Mouse (Mus musculus): ENCODE measurements around the gene Pcyox1.

Pcyox1 gene

DNA sequence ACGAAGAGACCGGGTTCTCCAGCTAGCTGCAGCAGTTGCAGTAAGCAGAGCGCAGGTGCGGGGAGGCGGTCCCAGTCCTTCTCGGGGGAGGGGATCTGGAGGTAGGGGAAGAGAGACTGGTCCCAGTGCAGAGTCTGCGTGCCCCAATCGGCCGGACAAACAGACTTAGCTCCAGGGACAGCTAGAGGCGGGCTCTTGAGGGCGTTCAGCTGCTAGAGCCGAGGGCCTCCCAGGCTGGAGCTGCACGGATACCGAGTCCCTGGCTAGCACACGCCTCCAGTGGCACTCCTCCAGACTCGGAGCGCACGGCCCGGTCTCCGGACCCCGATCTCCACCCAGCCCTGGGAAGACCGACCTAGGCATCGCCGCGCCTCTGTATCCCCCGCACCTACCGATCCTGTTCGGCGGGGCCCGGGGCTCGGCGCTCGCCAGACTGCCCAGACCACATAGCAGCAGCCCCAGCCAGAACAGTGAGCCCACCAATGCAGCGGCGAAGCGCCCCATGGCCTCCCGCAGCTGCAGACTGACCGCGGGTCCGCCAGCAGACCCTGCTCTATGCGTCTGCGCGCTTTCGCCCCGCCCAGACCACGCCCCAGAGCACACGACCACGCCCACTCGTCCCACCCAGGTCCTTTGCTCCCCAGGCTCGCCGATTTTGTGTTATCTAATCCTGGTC, at the start of gene Pcyox1:
Gene Pcyox1, minus strand, starts transcription at position 574 of the 676 bp plus-strand sequence.
- peak; percentile 81 for DNase-seq

DNA sequence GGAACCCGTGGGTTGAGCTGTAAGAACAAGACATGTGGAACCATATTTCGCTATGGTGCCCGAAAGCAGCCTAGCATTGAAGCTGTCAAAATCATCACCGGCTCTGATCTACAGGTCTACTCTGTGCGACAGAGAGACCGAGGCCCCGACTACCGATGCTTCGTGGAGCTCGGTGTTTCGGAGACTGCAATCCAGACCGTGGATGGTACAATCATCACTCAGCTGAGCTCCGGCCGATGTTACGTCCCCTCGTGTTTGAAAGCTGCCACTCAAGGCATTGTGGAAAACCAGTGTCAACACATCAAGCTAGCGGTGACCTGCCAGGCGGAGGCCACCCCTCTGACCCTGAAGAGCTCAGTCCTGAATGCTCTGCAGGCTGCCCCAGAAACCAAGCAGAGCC, 48.6 kb upstream of the Pcyox1 start:
- DNase-seq, result no peak

DNA sequence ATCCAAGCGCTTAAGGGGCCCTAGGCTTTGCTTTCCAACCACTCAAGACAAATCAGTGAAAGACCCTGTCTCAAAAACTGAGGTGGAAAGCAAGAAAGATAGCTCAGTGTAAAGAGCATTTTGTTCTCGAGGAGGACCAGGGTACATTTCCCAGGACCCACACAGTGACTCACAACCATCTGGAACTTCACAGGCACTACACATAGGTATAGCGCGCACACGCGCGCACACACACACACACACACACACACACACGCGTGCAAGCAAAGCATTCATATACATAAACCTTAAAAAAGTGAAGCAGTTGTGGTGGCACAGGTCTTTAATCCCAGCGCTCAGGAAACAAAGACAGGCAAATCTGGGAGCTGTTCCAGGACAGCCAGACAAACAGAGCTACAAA, 44.6 kb upstream of the Pcyox1 start:
- no peak for DNase-seq

DNA sequence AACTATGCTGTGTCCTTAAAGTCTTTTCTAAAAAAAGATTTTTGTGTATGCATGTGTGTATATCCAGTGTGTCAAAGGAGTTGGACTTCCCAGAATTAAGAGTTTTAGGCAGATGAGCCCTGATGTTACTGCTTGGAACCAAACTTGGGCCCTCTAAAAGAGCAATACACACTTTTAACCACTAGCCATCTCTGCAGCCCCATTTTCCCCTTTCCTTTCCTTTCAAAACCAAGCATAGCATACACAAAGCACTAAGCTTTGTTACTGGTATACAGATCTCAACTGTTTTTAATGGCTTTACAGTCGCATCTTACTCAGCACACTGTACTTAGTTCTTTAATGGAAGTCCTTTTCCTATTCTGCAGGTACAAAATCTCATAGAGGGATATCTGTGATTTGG, 42.6 kb upstream of the Pcyox1 start:
- DNase-seq, result no peak

DNA sequence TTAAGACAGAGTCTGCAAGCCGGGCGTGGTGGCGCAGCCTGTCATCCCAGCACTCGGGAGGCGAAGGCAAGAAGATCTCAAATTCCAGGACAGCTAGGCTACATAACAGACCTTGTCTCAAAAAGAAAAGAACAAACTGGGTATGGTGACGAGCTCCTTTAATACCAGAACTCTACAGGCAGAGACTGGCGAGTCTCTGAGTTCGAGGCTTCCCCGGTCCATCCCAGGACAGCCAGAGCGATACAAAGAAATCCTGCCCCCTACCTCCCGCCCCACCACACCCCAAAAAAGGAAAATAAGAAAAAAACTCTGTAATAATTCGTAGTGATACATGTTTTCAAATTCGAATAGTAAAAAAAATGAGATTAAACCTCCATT, 42.2 kb upstream of the Pcyox1 start:
- no peak for DNase-seq

DNA sequence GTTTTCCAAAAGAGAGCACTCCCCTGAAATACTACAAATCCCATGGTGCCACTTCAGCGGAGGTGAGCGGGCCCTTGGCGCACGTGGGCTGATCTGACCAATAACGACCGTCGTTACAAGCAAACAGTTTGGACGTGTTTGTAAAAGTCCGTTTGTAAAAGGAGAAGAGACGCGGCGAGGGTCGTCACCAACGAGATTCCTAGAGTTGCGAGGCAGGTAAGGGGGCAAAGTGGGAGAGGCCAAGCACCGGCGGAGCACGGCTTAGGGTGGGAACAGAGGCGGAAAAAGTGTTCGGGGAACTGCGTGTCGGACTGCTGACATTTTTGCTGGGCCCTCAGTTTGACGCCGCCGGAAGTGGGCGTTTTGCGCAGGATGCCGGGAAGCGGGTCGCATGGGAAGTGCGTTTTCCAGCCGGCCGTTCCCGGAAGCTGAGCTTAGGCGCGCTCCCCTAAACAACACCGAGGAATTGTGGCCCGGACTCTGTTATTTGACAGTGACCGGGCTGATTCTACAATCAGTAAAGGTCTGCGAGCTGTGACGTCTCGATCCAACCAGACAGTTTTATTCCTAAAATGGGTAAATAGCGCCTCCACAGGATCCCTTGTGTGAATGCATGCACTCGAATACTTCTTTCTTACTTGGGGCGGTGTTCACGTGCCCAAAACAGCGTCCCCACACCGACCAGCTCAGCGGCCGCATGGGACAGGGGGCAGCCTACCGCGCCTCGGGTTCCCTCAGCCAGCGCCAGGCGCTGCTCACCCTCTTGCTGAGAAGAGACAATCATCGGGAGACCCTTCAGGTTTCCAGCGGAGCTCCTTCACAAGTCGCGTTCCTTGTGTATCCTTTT, 41.5 kb upstream of the Pcyox1 start, which contains the start of gene C87436:
Gene C87436, plus strand, starts transcription at position 103 of the 847 bp plus-strand sequence.
- DNase-seq, result peak; percentile 94

DNA sequence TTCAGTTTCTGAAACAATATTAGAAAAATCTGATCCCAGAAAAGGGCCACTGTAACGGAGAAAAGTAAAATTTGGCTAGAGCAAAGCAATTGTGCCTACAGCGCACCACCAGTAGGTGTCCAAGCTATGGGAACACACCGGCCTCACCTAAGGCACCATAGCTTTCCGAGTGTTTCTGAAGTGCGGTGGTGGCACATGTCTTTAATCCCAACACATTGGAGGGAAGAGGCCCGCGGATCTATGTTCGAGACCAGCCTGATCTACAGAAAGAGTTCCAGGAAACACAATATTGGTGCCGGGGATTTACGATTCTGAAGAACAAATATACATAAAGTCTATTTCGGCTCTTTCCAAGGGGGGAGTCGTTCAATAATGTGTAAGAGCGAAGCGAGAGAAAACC, 40.8 kb upstream of the Pcyox1 start:
- DNase-seq, result peak; percentile 28

DNA sequence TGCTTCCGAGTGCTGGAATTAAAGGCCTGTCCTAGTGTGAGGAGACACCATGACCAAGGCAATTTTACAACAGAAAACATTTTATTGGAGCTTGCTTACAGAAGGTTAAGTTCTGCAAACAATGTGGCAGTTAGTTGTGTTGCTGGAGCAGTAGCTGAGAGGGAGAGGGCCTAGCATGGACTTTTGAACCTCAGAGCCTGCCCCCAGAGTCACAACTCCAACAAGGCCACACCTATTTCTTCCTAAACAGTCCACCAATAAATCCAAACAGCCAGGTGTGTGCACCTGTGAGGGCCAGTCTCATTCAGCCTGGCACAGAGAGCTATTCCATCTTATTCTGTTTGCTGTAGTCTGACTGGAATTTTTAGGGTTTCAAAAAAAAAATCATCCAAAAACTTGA, 36.7 kb upstream of the Pcyox1 start:
- DNase-seq, result no peak

DNA sequence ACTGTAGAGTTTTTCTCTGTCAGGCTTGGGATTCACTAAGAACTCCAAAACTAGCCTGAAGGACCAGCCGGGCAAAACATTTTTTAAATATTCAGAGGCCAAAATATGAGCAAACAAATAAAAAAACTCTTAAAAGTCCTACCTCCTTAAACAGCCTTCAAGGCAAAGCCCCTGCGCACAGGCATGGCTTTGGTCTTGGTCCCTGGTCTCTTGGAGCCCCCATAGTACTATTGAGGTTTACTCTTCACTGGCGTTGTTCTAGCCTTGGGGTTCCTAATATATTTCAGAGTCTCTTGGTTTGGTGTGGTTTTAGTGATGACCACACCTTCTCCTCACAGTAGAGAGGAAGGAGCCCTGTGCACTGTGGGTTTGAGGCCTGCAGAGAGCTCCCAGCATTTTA, 34.6 kb upstream of the Pcyox1 start:
- DNase-seq, result no peak

DNA sequence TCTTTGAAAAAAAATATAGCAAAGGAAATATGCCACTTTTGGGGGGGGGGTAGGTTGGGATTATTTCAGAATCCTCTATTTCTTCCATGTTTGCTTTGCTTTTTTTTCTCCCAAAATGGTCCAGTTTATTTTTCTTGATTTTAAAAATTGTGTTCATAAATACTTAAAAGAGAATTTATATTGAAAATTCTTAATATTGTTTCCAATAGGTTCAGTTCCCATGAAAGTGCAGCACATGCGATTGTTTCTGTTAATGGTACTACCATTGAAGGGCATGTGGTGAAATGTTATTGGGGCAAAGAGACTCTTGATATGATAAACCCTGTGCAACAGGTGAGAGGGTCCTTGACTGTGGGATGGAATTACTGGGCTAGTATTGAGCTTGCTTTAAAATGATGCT, 29.4 kb upstream of the Pcyox1 start, which contains the start of gene Gm44790:
Gene Gm44790, plus strand, starts transcription at position 301 of the 400 bp plus-strand sequence.
- no peak for DNase-seq

DNA sequence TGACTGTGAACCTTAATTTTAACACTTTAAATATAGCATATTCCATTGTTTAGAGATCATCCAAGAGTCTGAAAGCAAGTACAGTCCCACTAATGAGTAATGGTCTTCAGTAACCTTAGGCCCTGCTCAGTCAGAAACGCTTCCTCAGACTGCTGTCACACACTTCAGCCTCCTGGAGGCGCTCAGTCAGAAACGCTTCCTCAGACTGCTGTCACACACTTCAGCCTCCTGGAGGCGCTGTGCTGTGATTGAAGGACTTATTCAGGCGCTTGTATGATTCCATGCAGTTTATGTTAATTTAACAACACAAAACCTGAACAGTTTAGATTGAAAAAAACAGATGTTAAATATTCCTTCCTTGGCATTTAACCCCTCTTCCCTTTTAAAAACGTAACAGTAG, 23.5 kb upstream of the Pcyox1 start:
- no peak for DNase-seq

DNA sequence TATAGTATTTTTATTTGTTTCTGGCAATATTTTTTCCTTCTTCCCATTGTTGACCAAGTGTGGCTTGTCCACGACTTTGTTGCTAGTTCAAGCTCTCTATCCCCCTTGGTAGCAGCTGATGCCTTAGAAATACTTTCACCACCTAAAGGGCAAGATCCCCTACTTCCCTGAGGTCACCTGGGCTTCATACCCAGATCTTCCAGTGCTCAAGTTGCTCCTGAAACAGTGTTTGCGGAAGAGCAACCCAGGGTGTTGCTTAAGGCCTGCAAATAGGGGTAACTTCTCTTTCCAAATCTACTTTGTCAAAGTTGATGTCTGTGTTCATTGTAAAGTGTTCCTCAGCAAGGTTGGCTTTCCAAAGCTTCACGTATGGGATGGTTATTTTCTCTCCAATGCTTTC, 22.3 kb upstream of the Pcyox1 start:
- DNase-seq, result no peak

DNA sequence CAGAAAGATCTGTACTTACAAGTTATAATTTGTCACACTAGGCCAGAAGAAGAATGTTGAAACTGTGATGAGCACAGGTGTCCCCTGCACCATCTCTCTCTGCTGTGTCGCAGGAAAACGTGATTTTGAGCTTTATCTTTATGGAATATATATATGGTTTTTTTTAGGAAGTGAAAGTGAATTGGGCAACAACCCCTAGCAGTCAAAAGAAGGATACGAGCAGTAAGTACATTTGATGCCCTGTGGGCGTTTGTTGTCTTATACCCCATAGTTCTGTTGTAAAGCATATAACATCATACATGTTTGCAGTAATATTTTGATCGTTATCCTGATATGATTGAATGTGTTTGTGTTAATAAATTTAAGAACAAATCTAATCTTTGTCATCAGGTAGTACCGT, 21.8 kb upstream of the Pcyox1 start:
- DNase-seq, result no peak

DNA sequence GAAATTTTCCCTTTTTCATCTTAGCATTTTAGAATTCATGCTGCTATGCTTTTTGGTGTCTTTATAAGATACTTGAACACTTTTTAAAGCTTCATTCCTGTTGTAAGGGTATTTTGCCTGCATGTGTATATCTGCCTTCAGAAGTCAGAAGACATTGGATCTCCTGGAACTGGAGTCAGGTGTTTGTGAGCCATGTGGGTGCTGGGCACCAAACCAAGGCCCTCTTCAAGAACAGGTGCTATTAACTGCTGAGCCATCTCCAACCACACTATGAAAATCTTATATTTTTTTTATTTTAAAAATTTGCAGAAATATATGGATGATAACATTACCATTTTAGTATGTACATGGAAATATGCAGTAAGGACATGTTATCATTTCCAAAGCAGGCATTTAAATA, 9.4 kb upstream of the Pcyox1 start:
- DNase-seq, result no peak

DNA sequence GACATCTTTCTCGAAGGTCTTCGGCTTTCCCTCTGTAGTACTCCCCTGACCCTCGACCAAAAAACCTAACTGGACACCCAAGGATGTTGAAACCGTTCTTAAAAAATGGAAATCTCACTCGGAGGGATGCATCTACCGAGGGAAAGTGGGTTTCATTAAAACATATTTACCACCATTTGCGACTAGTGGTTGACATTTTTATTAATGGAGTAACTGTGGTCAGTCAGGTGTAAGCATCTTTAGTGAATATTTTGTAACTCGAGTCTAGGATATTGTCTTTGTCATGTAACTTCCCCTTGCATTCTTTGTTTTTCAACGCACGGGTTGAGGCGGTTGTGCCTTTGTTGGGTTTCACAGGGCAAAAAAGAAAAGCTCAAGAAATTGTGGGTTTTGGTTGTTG, 8.0 kb upstream of the Pcyox1 start:
- DNase-seq, result no peak

DNA sequence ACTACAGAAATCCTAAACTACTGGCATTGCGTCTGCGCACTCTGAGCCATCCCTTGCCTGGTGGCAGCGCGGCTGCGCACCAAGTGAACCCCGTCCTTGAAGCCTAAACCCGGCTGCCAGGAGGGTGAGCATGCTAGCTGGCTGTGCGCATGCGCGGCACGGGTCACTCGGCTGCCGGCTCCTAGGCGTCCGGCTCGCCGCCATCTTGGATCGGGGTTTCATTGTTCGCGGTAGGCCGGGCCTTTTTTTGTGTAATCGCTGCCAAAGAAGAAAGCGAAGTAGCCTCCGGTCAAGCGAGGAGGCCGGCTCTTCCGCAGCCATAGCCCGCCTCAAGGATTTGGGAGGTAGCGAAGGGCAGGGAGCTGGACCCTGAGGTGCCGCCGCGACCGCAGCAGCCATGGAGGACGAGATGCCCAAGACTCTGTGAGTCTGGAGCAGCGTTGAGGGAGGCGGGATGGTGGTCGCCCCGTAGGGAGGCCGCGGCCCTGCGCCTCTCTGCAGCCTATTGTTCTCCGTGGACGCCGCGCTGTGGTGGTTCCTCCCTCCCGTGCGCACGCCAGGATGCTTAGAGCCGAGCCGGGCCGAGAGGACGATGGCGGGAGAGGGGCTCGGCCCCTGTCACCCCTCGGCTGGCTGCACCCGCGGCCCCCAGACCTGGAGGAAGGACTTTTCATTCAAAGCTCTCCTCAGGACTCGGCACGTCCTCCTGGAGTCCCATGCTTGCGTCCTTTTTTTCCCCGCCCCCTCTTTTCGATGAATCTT, 7.3 kb upstream of the Pcyox1 start, which contains the start of gene Tia1:
Gene Tia1, plus strand, starts transcription at position 120 of the 762 bp plus-strand sequence.
- DNase-seq, result peak; percentile 98

DNA sequence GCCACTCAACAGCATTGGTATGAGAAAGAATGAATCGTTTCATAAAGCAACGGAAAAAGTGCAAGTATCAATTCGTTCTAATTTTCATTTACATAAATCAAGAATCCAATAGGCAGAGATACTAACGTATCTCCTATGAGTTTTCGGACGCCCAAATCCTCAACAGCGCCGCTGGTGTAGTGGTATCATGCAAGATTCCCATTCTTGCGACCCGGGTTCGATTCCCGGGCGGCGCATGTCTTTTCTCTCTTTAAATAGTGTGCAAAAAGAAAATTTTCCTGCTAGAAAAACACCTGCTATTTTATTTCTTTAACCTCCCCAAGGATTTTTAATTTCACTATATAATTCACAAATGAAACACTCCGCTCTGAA, 6.8 kb upstream of the Pcyox1 start:
- peak; percentile 81 for DNase-seq

DNA sequence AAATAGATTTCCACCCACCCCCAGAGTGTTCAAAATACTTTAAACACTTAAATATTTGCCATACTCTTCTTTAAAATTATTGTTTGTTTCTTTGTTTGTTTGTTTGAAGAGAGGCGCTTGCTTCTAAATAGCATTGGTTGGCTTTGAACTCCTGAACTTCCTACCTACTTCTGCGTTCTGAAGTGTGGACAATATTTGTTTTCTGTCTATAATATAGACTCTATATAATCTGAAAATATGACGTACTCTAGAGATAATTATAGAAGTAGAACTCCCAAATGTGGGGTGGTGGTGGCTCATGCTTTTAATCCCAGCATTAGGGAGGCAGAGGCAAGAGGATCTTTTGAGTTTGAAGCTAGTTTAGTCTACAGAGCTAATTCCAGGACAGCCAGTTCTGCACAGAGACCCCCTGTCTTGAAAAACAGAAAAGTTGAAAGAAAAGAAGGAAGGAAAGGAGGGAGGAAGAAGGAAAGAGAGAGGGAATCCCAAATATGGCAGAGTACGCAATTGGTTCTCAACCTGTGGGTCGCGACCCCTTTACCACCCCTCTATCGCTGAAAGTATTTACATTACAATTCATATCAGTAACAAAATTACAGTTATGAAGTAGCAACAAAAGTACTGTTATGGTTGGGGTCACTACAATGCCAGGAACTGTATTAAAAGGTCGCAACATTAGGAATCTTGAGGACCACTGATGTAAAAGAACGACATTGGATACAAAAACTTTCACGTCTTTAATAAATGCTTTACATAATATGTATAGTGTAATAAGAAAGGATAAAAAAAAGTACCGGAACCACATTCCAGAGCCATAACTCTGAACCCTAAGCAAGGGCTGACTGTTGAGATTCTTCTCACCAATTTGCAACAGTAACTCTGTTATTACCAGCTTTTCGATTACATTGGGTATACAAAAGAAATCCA, 6.0 kb upstream of the Pcyox1 start:
- no peak for DNase-seq

DNA sequence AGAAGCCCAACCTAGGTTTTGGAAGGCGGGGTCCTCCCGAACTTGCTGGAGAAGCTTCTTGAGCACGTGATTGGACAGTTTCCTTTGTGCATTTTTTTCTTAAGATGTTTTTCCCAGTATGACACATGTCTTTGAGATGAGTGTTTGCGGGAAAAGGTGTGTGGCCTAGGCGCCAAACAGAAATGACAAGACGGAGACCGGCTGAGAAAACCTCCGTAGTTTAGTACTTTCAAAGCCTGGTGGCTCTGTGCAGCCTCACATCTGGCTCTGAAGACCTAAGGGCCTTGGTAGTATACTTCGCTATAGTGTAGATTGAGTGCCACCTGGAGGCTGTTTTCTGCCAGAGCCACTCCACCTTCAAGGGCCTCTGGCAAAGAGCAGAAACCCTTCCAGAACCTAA, 4.0 kb upstream of the Pcyox1 start:
- DNase-seq, result peak; percentile 57

DNA sequence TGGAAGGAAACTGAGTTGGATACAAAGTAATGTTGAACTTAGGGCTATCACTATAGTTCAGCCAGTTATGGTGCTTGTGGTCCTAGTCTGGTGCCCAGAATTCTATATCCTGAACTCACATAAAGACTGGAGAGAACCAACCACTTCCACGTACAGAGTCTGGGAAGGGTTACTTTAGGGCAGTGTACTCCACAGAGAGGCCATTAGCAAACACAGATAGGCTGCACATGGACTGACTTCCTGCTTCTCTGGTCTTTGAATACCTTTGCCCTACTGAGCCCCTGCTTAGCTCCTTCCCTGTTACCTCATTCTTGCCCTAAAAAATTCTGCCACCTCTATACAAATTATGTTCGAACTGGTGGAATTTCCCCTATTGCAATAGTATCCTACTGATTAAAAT, 3.0 kb upstream of the Pcyox1 start:
- DNase-seq, result no peak

DNA sequence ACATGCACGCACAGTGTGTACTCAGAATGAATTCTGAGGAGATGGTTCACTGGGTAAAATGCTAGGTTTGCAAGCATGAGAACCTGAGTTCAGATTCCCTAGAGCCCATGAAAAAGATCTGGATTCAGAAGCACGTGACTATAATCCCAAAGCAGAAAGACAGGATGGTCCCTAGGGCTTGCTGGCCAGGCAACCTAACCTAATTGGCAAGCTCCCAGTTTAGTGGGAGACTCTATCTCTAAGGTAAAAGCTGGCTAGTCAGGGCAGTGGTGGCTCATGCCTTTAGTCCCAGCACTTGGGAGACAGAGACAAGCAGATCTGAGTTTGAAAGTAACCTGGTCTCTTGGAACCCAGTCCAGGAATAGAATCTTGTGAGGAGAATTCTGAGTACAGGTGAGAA, 2.0 kb upstream of the Pcyox1 start:
- no peak for DNase-seq

DNA sequence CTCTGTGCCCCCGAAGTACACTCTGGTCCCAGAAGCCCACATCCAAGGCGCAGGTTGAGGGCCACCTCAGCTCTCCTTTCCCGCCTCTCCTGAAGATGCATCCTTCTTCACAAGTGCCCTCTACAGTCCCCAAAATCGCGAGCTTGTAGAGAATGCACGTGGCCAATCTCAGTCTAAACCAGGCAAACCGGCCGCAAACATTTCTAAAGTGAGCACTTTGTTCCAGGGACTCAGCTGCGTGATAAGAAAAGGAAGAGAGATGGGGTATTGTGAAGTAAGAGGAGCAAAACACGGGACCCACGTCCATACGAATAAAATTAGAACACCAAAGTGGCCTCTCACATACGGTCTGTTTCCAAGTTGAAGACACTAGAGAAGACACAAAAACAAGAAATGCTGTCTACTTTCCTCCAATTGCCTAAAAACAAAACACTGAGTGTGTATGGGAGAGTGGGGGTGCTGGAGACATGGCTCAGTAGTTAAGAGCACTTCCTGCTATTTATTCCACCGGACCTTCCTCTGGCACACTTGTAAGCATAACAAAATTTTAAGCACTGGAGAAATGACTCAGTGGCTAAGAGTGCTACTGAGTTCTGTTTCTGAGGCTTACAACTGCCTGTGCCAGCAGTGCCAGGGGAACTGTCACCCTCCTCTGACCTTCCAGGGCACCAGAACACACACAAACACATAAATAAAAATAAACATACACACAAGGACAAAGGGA, 465 bp upstream of the Pcyox1 start:
- no peak for DNase-seq
